Mouse (Mus musculus) olfactory bulb, adult 2 months (tissue): Measurements from ENCODE around the gene Myo19.

ENCODE experiments used
- CTCF ChIP-seq: fragments of 200-500 bp; IDR thresholded peaks from 2 replicates; pipeline ENCODE4 v1.5.1; 2012; ENCODE audit warnings: low read depth, mild to moderate bottlenecking, low read length, moderate library complexity; ENCODE audit not compliant: insufficient read depth
- POLR2A ChIP-seq: fragments of 200-500 bp; IDR thresholded peaks from 2 replicates; pipeline ENCODE4 v1.6.1; 2012; ENCODE audit warnings: mild to moderate bottlenecking, low read depth, low read length, moderate library complexity; ENCODE audit not compliant: insufficient read depth

GRCm38 (mm10) chr11:84956400-84956799 is 76.5 kb downstream of the Myo19 start:
- TF ChIP-seq CTCF (no peak), POLR2A (no peak)
